Mouse (Mus musculus) heart, postnatal 0 days (tissue): ENCODE data around the gene Olfr1107. TPM values are rescaled to one million over a fixed set of nuclear protein-coding genes. Genes with fewer than 3 reads are reported as not detected.

ENCODE experiments used
- ATAC-seq: fragments of 200-750 bp; cut with Nextera tagmentation; 2 replicates; pipeline ENCODE4 v1.8.0; 2017; ENCODE audit warnings: low read depth, moderate number of reproducible peaks, moderate library complexity; ENCODE audit not compliant: insufficient read depth
- DNase-seq: peaks from one replicate; pipeline ENCODE4 v3.0.0-alpha.2; 2016; ENCODE audit warnings: low spot score
- H3K27ac ChIP-seq: fragments of 300-500 bp; sonication (generic); 2 replicates; pipeline ENCODE4 v1.5.1; 2014; ENCODE audit warnings: low read depth, mild to moderate bottlenecking
- H3K27me3 ChIP-seq: fragments of 300-500 bp; sonication (generic); 2 replicates; pipeline ENCODE4 v1.6.1; 2014; ENCODE audit warnings: low read length, mixed read lengths; ENCODE audit not compliant: control insufficient read depth, insufficient read depth
- H3K36me3 ChIP-seq: fragments of 300-500 bp; sonication (generic); replicated peaks from 2 replicates; pipeline ENCODE4 v1.6.1; 2014; ENCODE audit warnings: low read length, mixed read lengths; ENCODE audit not compliant: control insufficient read depth, insufficient read depth
- H3K4me1 ChIP-seq: fragments of 300-500 bp; sonication (generic); 2 replicates; pipeline ENCODE4 v1.6.1; 2014; ENCODE audit warnings: antibody characterized with exemption; ENCODE audit not compliant: control insufficient read depth, insufficient read depth
- H3K4me2 ChIP-seq: fragments of 300-500 bp; sonication (generic); 2 replicates; pipeline ENCODE4 v1.6.1; 2014; ENCODE audit warnings: low read depth, mild to moderate bottlenecking, low read length, moderate library complexity
- H3K4me3 ChIP-seq: fragments of 300-500 bp; sonication (generic); 2 replicates; pipeline ENCODE4 v1.5.1; 2014; ENCODE audit warnings: low read depth, low read length
- H3K9ac ChIP-seq: fragments of 300-500 bp; sonication (generic); replicated peaks from 2 replicates; pipeline ENCODE4 v1.6.1; 2014; ENCODE audit warnings: low read depth, low read length, mixed read lengths
- H3K9me3 ChIP-seq: fragments of 300-500 bp; sonication (generic); replicated peaks from 2 replicates; pipeline ENCODE4 v1.6.1; 2016; ENCODE audit warnings: low read length; ENCODE audit not compliant: control insufficient read depth
- CTCF ChIP-seq: IDR thresholded peaks from 2 replicates; pipeline ENCODE4 v1.5.1; 2016; ENCODE audit warnings: antibody characterized with exemption, control low read depth, low read depth
- EP300 ChIP-seq: IDR thresholded peaks from 2 replicates; pipeline ENCODE4 v1.6.1; 2016; ENCODE audit warnings: antibody characterized with exemption, low read depth
- whole genome bisulfite sequencing: fragments of 180-500 bp; shearing (Covaris S2); extraction: QIAGEN DNeasy Blood & Tissue Kit; methylation state at CpG from one replicate; pipeline ENCODE4 v1.1.7; 2014; 5-methylcytosine and 5-hydroxymethylcytosine counted together
- polyA plus RNA-seq: library from polyadenylated mRNA; unstranded; fragments of >200 nt; fragmentation: Nextera tagmentation; extraction: Ambion mirVana; gene quantifications from 2 replicates; pipeline ENCODE4 v1.2.1, GENCODE M21; 2015
- total RNA-seq: library from RNA; depleted of rRNA; stranded (reverse); fragments of >200 nt; gene quantifications from 2 replicates; pipeline ENCODE4 v1.2.3, GENCODE M21; 2014; ENCODE audit warnings: low replicate concordance; rRNA removed

The Olfr1107 gene
- not detected in 2 replicates for total RNA-seq
- not detected in 2 replicates for polyA plus RNA-seq

GRCm38 (mm10) chr2:87075717-87076116 is at the start of gene Olfr1107:
TSS of gene Olfr1107 (minus strand) at chr2:87075817.
- Histone ChIP-seq H3K27me3 (no peaks in the 10 kb centered on the region), H3K36me3 (no peaks in the 10 kb centered on the region), H3K4me3 (no peak within 1 kb of the TSS), H3K27ac (no peak within 1 kb of the TSS), H3K4me2 (no peak within 1 kb of the TSS), H3K4me1 (no peaks in the 10 kb centered on the region), H3K9me3 (no peaks in the 10 kb centered on the region), H3K9ac (no peak within 1 kb of the TSS)
- DNase-seq (no peak), ATAC-seq (no peak)
- WGBS: 72% methylated on average over 1 of the region's 1 CpGs
- TF ChIP-seq EP300 (no peak), CTCF (no peak)

GRCm38 (mm10) chr2:87114467-87114866 is 38.9 kb upstream of the Olfr1107 start, which contains the start of gene Olfr259:
TSS of gene Olfr259 (minus strand) at chr2:87114567.
- Histone ChIP-seq H3K36me3 (no peaks in the 10 kb centered on the region), H3K4me3 (no peak within 1 kb of the TSS), H3K9ac (no peak within 1 kb of the TSS), H3K9me3 (no peaks in the 10 kb centered on the region), H3K27ac (no peak within 1 kb of the TSS), H3K4me1 (no peaks in the 10 kb centered on the region), H3K4me2 (no peak within 1 kb of the TSS), H3K27me3 (no peaks in the 10 kb centered on the region)
- TF ChIP-seq EP300 (no peak), CTCF (no peak)
- DNase-seq: no peak
- ATAC-seq: no peak

- 59% methylated on average over 1 of the region's 1 CpGs for WGBS
- Histone ChIP-seq H3K27me3 (no peaks in the 10 kb centered on the region), H3K4me3 (no peak within 1 kb of the TSS), H3K4me2 (no peak within 1 kb of the TSS), H3K4me1 (no peaks in the 10 kb centered on the region), H3K36me3 (no peaks in the 10 kb centered on the region), H3K9me3 (no peaks in the 10 kb centered on the region), H3K27ac (no peak within 1 kb of the TSS), H3K9ac (no peak within 1 kb of the TSS)
- ATAC-seq (no peak), DNase-seq (no peak)
- TF ChIP-seq EP300: no peak
- no peak for TF ChIP-seq CTCF
Observed at GRCm38 (mm10) chr2:87095908-87096307, 20.3 kb upstream of the Olfr1107 start, which contains the start of gene Olfr1109. TSS of gene Olfr1109 (minus strand) at chr2:87096008.

GRCm38 (mm10) chr2:87052173-87052572 is 23.4 kb downstream of the Olfr1107 start, which contains the start of gene Olfr1106:
TSS of gene Olfr1106 (minus strand) at chr2:87052273.
- WGBS: 63% methylated on average over 1 of the region's 1 CpGs
- Histone ChIP-seq H3K9me3 (no peaks in the 10 kb centered on the region), H3K36me3 (no peaks in the 10 kb centered on the region), H3K27ac (no peak within 1 kb of the TSS), H3K4me2 (no peak within 1 kb of the TSS), H3K4me3 (no peak within 1 kb of the TSS), H3K4me1 (no peaks in the 10 kb centered on the region), H3K9ac (no peak within 1 kb of the TSS), H3K27me3 (no peaks in the 10 kb centered on the region)
- TF ChIP-seq CTCF: no peak
- TF ChIP-seq EP300: no peak
- DNase-seq (no peak), ATAC-seq (no peak)

GRCm38 (mm10) chr2:87036431-87036830 is 39.2 kb downstream of the Olfr1107 start, which contains the start of gene Olfr1105:
TSS of gene Olfr1105 (minus strand) at chr2:87036531.
- no peaks in the 10 kb centered on the region for H3K4me1 ChIP-seq
- H3K4me3 ChIP-seq: no peak within 1 kb of the TSS
- no peak for ATAC-seq
- no peak for DNase-seq
- no peaks in the 10 kb centered on the region for H3K9me3 ChIP-seq
- H3K27me3 ChIP-seq: no peaks in the 10 kb centered on the region
- TF ChIP-seq EP300 (no peak), CTCF (no peak)
- no peak within 1 kb of the TSS for H3K27ac ChIP-seq
- H3K9ac ChIP-seq: no peak within 1 kb of the TSS
- H3K4me2 ChIP-seq: no peak within 1 kb of the TSS
- H3K36me3 ChIP-seq: no peaks in the 10 kb centered on the region

GRCm38 (mm10) chr2:87026980-87027379 is 48.6 kb downstream of the Olfr1107 start, which contains the start of gene Olfr1104:
TSS of gene Olfr1104 (minus strand) at chr2:87027080.
- Histone ChIP-seq H3K9ac (no peak within 1 kb of the TSS), H3K4me2 (no peak within 1 kb of the TSS), H3K4me3 (no peak within 1 kb of the TSS), H3K36me3 (no peaks in the 10 kb centered on the region), H3K9me3 (no peaks in the 10 kb centered on the region), H3K27ac (no peak within 1 kb of the TSS), H3K27me3 (no peaks in the 10 kb centered on the region), H3K4me1 (no peaks in the 10 kb centered on the region)
- no peak for DNase-seq
- ATAC-seq: no peak
- WGBS: 73% methylated on average over 1 of the region's 1 CpGs
- no peak for TF ChIP-seq EP300
- no peak for TF ChIP-seq CTCF

Other genes with a start within 250 kb of the Olfr1107 start
- not detected in 2 replicates for gene Olfr1095, start 224.1 kb downstream of the Olfr1107 start, total RNA-seq
- not detected in 2 replicates for gene Olfr1095, start 224.1 kb downstream of the Olfr1107 start, polyA plus RNA-seq
- gene Gm13723, start 201.0 kb downstream of the Olfr1107 start, total RNA-seq: not detected in 2 replicates
- gene Gm13723, start 201.0 kb downstream of the Olfr1107 start, polyA plus RNA-seq: not detected in 2 replicates
- gene Olfr1097, start 183.6 kb downstream of the Olfr1107 start, total RNA-seq: not detected in 2 replicates
- gene Olfr1097, start 183.6 kb downstream of the Olfr1107 start, polyA plus RNA-seq: not detected in 2 replicates
- gene Olfr1098, start 151.3 kb downstream of the Olfr1107 start, total RNA-seq: not detected in 2 replicates
- gene Olfr1098, start 151.3 kb downstream of the Olfr1107 start, polyA plus RNA-seq: not detected in 2 replicates
- not detected in 2 replicates for gene Olfr1099, start 115.1 kb downstream of the Olfr1107 start, total RNA-seq
- not detected in 2 replicates for gene Olfr1099, start 115.1 kb downstream of the Olfr1107 start, polyA plus RNA-seq
- gene Olfr1100, start 95.9 kb downstream of the Olfr1107 start, total RNA-seq: not detected in 2 replicates
- not detected in 2 replicates for gene Olfr1100, start 95.9 kb downstream of the Olfr1107 start, polyA plus RNA-seq
- gene Olfr1101, start 84.6 kb downstream of the Olfr1107 start, total RNA-seq: not detected in 2 replicates
- gene Olfr1101, start 84.6 kb downstream of the Olfr1107 start, polyA plus RNA-seq: not detected in 2 replicates
- not detected in 2 replicates for gene Olfr1102, start 77.4 kb downstream of the Olfr1107 start, total RNA-seq
- gene Olfr1102, start 77.4 kb downstream of the Olfr1107 start, polyA plus RNA-seq: not detected in 2 replicates
- gene Olfr1104, start 48.7 kb downstream of the Olfr1107 start, total RNA-seq: not detected in 2 replicates
- gene Olfr1104, start 48.7 kb downstream of the Olfr1107 start, polyA plus RNA-seq: not detected in 2 replicates
- gene Olfr1105, start 39.3 kb downstream of the Olfr1107 start, total RNA-seq: not detected in 2 replicates
- gene Olfr1105, start 39.3 kb downstream of the Olfr1107 start, polyA plus RNA-seq: not detected in 2 replicates
- gene Olfr1106, start 23.5 kb downstream of the Olfr1107 start, total RNA-seq: not detected in 2 replicates
- not detected in 2 replicates for gene Olfr1106, start 23.5 kb downstream of the Olfr1107 start, polyA plus RNA-seq
- gene Olfr1109, start 20.2 kb upstream of the Olfr1107 start, total RNA-seq: not detected in 2 replicates
- not detected in 2 replicates for gene Olfr1109, start 20.2 kb upstream of the Olfr1107 start, polyA plus RNA-seq
- not detected in 2 replicates for gene Olfr259, start 38.8 kb upstream of the Olfr1107 start, total RNA-seq
- gene Olfr259, start 38.8 kb upstream of the Olfr1107 start, polyA plus RNA-seq: not detected in 2 replicates
- not detected in 2 replicates for gene Olfr1110, start 64.5 kb upstream of the Olfr1107 start, total RNA-seq
- not detected in 2 replicates for gene Olfr1110, start 64.5 kb upstream of the Olfr1107 start, polyA plus RNA-seq
- not detected in 2 replicates for gene Olfr1111, start 76.8 kb upstream of the Olfr1107 start, total RNA-seq
- gene Olfr1111, start 76.8 kb upstream of the Olfr1107 start, polyA plus RNA-seq: not detected in 2 replicates
- not detected in 2 replicates for gene Olfr1112, start 112.0 kb upstream of the Olfr1107 start, total RNA-seq
- gene Olfr1112, start 112.0 kb upstream of the Olfr1107 start, polyA plus RNA-seq: not detected in 2 replicates
- not detected in 2 replicates for gene Olfr1113, start 133.2 kb upstream of the Olfr1107 start, total RNA-seq
- gene Olfr1113, start 133.2 kb upstream of the Olfr1107 start, polyA plus RNA-seq: not detected in 2 replicates
- not detected in 2 replicates for gene Olfr1115, start 172.2 kb upstream of the Olfr1107 start, total RNA-seq
- not detected in 2 replicates for gene Olfr1115, start 172.2 kb upstream of the Olfr1107 start, polyA plus RNA-seq
- gene Olfr1116, start 191.7 kb upstream of the Olfr1107 start, total RNA-seq: not detected in 2 replicates
- gene Olfr1116, start 191.7 kb upstream of the Olfr1107 start, polyA plus RNA-seq: not detected in 2 replicates
- gene Olfr1118, start 231.8 kb upstream of the Olfr1107 start, total RNA-seq: not detected in 2 replicates
- gene Olfr1118, start 231.8 kb upstream of the Olfr1107 start, polyA plus RNA-seq: not detected in 2 replicates